Mouse (Mus musculus): ENCODE measurements around the gene Smarca4. TPM values are rescaled to one million over a fixed set of nuclear protein-coding genes. Genes with fewer than 3 reads are reported as not detected.

Smarca4 gene
- total RNA-seq, 2 experiments from 2014 or later, result 129 to 137 TPM

GRCm38 (mm10) chr9:21735126-21735525, 119.2 kb downstream of the Smarca4 start:
- no peak for DNase-seq (ENCODE audit: extremely low spot score in 1 of 2, low spot score in 2 of 2)
- intact Hi-C loops (cut with DNase I), result no loop called here

- intact Hi-C loops (cut with DNase I), result no loop called here
Observed at GRCm38 (mm10) chr9:21736580-21736979, 120.6 kb downstream of the Smarca4 start.

DNA sequence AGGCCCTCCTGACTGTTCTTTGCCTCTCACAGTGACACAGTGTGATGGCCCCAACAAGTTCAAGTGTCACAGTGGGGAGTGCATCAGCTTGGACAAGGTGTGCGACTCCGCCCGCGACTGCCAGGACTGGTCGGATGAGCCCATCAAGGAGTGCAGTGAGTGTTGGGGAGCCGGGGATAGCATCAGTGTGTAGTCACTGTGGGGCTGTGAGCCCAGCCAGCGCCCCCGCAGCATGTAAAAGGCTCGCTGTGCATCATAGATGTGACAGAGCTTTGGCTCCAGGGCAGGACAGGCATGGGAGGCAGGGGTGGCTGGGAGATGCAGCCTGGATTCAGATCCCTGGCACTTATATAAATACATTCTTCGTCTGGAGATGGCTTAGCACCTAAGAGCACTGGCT, 121.2 kb downstream of the Smarca4 start:
- intact Hi-C loops (cut with DNase I), result no loop called here
- peak in 1 of 2 experiments; percentile 24 for DNase-seq (ENCODE audit: extremely low spot score in 1 of 2, low spot score in 2 of 2)

More at GRCm38 (mm10) chr9:21736580-21736979, 120.6 kb downstream of the Smarca4 start:
- DNase-seq (ENCODE audit: extremely low spot score in 1 of 2, low spot score in 2 of 2), result no peak

DNA sequence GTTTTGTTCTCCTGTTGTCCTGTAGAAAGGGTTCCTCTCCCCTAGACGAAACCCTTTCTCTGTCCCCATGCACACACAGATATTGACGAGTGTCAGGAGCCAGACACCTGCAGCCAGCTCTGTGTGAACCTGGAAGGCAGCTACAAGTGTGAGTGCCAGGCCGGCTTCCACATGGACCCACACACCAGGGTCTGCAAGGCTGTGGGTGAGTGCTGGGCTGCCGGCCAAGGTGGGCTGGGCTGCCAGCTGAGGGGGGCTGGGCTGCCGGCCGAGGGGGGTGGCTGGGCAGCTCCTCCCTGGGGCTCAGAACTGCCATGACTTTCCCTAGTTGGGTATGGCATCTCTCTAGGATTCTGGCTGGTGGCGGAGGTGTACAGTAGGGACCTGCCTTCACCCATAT, 122.8 kb downstream of the Smarca4 start:
- intact Hi-C loops (cut with DNase I), result no loop called here
- DNase-seq (ENCODE audit: extremely low spot score in 1 of 2, low spot score in 2 of 2), result no peak

GRCm38 (mm10) chr9:21740427-21740826, 124.5 kb downstream of the Smarca4 start:
- intact Hi-C loops (cut with DNase I), result no loop called here
- DNase-seq (ENCODE audit: extremely low spot score in 1 of 2, low spot score in 2 of 2), result no peak

DNA sequence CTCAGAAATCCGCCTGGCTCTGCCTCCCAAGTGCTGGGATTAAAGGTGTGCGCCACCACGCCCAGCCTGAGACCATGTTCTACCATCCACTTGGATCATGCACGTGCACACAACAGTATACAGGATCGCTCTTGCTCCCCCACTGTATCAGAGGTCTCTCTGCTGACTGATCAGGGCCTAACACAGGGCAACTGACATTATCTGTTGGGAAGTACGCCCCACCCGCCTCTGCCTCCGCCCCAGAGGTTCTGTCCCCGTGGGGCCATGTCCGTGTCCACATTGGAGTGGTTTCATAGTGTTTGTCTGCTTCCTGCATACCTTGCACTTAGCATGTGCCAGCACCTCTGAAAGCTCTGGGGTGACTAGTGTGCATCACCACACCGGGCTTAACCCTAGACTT, 125.5 kb downstream of the Smarca4 start:
- no peak for DNase-seq (ENCODE audit: extremely low spot score in 1 of 2, low spot score in 2 of 2)
- intact Hi-C loops (cut with DNase I), result no loop called here

DNA sequence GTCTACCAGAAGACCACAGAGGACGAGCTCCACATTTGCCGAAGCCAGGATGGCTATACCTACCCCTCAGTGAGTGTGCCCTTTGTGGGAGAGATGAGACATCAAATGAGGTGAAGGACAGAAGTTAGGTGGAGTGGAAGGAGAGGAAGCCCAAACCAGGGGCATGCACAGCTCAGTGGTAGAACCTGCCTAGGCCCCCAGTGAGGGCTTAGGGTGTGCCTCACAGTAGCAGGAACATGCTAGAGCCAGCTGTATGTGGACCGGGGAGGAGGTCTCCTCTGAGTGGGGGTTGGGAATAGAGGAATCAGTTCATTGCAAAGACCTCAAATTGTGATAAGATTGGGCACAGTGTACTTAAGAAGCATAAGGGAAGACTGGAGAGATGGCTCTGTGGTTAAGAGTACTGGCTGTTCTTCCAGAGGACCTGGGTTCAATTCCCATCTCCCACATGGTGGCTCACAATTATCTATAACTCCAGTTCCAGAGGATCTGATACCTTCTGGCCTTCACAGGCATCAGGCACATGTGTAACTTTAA, 131.3 kb downstream of the Smarca4 start:
- intact Hi-C loops (cut with DNase I), result no loop called here
- no peak for DNase-seq (ENCODE audit: extremely low spot score in 1 of 2, low spot score in 2 of 2)

- intact Hi-C loops (cut with DNase I), result no loop called here
- peak in 1 of 2 experiments; percentile 61 for DNase-seq (ENCODE audit: extremely low spot score in 1 of 2, low spot score in 2 of 2)
Observed at GRCm38 (mm10) chr9:21748033-21748432, 132.1 kb downstream of the Smarca4 start.

DNA sequence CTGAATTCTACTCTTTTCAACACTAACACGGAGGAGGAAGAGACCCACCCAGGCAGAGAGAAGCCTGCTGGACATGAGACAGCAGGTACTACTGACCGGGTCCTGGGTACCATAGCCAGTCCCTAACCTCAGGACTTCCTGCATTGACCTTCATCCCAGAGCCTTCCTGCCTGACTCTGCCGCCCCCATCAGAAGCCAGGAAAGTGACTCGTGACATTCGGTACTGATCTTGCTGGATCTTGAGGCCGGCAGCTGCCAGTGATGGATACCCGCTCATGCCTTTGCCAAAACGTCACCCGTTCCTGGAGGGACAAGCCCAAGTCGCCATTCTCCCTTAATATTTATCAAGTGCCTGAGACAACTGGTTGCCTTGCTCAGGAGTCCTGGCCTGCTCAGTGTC, 132.5 kb downstream of the Smarca4 start:
- intact Hi-C loops (cut with DNase I), result no loop called here
- no peak for DNase-seq (ENCODE audit: extremely low spot score in 1 of 2, low spot score in 2 of 2)

DNA sequence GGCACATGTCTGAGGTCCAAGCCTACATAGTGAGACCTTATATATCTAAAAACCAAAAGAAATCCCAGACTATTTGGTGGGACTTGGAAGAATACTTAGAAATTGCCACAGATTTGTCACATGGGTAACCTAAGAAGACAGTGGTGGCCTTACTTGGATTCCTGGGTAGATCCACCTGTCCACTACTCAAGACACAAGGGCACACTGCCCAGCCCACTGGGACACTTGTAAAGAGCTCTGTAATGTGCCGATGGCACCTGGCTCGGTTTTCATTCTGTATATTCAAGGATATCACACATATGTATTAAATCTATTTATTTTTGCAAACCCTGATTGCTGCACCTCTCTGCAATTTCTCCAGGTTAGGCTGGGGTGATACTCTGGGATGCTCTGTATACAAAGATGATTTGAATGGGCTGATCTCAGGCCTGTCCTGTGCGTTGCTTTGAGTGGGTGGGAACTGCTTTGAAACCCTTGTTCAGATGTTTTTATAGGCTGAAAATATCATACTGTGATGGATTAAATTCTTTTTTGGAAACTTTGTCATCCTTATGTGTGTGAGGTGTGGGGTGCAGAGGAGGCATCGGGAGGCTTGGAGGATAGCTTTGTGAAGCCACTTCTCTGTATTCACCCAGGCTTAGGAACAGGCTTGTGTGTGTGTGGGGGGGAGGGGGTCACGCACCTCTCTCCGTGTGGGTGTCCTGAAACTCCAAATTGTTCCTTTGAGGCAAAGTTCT, 133.6 kb downstream of the Smarca4 start:
- DNase-seq (ENCODE audit: extremely low spot score in 1 of 2, low spot score in 2 of 2), result no peak
- intact Hi-C loops (cut with DNase I), result no loop called here

- no peak for DNase-seq (ENCODE audit: extremely low spot score in 1 of 2, low spot score in 2 of 2)
- intact Hi-C loops (cut with DNase I), result no loop called here
Observed at GRCm38 (mm10) chr9:21750370-21750769, 134.4 kb downstream of the Smarca4 start.

- DNase-seq (ENCODE audit: extremely low spot score in 1 of 2, low spot score in 2 of 2), result no peak
- intact Hi-C loops (cut with DNase I), result no loop called here
Observed at GRCm38 (mm10) chr9:21751347-21751746, 135.4 kb downstream of the Smarca4 start.

DNA sequence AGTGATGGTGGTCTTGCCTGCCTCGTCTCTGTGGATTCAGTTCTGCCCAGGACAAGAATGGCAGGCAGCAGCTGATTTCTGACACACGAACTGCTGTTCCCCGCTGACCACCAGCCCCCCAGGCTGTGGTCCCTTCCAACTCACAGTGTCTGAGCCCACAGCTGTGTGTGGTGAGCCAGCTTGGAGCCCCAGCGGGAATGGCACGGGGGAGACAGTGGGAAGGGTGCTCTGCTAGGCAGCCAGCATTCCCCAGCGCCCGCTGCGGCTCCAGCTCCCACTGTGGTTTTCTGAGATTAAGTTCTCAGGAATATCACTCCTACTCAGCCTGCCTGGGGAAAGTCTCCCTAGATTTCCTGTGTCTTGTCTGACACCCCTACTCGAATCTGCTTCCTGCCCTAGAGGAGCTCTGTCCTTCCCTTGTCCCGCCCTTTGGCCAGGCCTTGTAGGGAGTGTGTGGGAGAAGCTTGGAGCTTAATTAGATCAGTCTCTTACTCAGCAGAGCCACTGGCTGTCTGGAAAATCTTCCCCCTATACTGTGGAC, 136.4 kb downstream of the Smarca4 start:
- intact Hi-C loops (cut with DNase I), result no loop called here
- peak in 1 of 2 experiments; percentile 58 for DNase-seq (ENCODE audit: extremely low spot score in 1 of 2, low spot score in 2 of 2)

Small RNA genes within 50 kb of the gene (microRNA-seq; reads per million reads assigned to microRNA genes)
- not detected for gene Mir1946b

Other genes starting within 250 kb of the Smarca4 start
- gene Ilf3, start 248.3 kb upstream of the Smarca4 start, total RNA-seq (2021), result 10 to 100 TPM; 88.4 to 89.2 TPM
- gene Qtrt1, start 204.3 kb upstream of the Smarca4 start, total RNA-seq (2021), result 10 to 100 TPM; 33.2 to 35.1 TPM
- gene Dnm2, start 191.3 kb upstream of the Smarca4 start, total RNA-seq (2021), result 10 to 100 TPM; 60.1 to 66.9 TPM
- gene Tmed1, start 105.9 kb upstream of the Smarca4 start, total RNA-seq (2021), result 10 to 100 TPM; 18.3 to 19.8 TPM
- under 1 TPM in 1 of 2 experiments, not detected in 1; 0.58 TPM for gene AB124611, start 90.0 kb upstream of the Smarca4 start, total RNA-seq (2021)
- gene Carm1, start 69.3 kb upstream of the Smarca4 start, total RNA-seq (2021), result 10 to 100 TPM; 71.7 to 74.1 TPM
- 10 to 100 TPM; 47.6 to 50.7 TPM for gene Timm29, start 23.4 kb upstream of the Smarca4 start, total RNA-seq (2021)
- 10 to 100 TPM; 12.7 to 13.9 TPM for gene Yipf2, start 23.3 kb upstream of the Smarca4 start, total RNA-seq (2021)
- 10 to 100 TPM; 17.2 to 19.2 TPM for gene Ldlr, start 107.3 kb downstream of the Smarca4 start, total RNA-seq (2021)
- 1 to 10 TPM; 2.9 to 3.5 TPM for gene Spc24, start 144.1 kb downstream of the Smarca4 start, total RNA-seq (2021)
- gene Kank2, start 182.6 kb downstream of the Smarca4 start, total RNA-seq (2021), result 1 to 10 TPM; 6.7 to 7.7 TPM
- not detected for gene Angptl8, start 219.3 kb downstream of the Smarca4 start, total RNA-seq (2021)
- 10 to 100 TPM; 23.5 to 25.2 TPM for gene Dock6, start 236.5 kb downstream of the Smarca4 start, total RNA-seq (2021)